Mouse (Mus musculus) lung, embryonic 16.5 days (tissue): ENCODE data around the gene Vsir. TPM values are rescaled to one million over a fixed set of nuclear protein-coding genes. Genes with fewer than 3 reads are reported as not detected.

Source experiments
- ATAC-seq: fragments of 200-750 bp; cut with Nextera tagmentation; 2 replicates; pipeline ENCODE4 v1.8.0; 2017; ENCODE audit warnings: low read depth, mild to moderate bottlenecking, moderate library complexity
- H3K27ac ChIP-seq: fragments of 300-500 bp; sonication (generic); 2 replicates; pipeline ENCODE4 v1.5.1; 2014; ENCODE audit warnings: mild to moderate bottlenecking, control low read depth, low read length
- H3K27me3 ChIP-seq: fragments of 300-500 bp; sonication (generic); 2 replicates; pipeline ENCODE4 v1.6.1; 2014; ENCODE audit warnings: low read depth, low read length, mixed read lengths; ENCODE audit not compliant: control insufficient read depth, insufficient read depth
- H3K36me3 ChIP-seq: fragments of 300-500 bp; sonication (generic); 2 replicates; pipeline ENCODE4 v1.6.1; 2014; ENCODE audit warnings: low read length; ENCODE audit not compliant: control insufficient read depth, insufficient read depth
- H3K4me1 ChIP-seq: fragments of 300-500 bp; sonication (generic); replicated peaks from 2 replicates; pipeline ENCODE4 v1.6.1; 2014; ENCODE audit warnings: low read length, mixed read lengths; ENCODE audit not compliant: control insufficient read depth, insufficient read depth
- H3K4me2 ChIP-seq: fragments of 300-500 bp; sonication (generic); 2 replicates; pipeline ENCODE4 v1.6.1; 2014; ENCODE audit warnings: low read depth, low read length, control low read depth
- H3K4me3 ChIP-seq: fragments of 300-500 bp; sonication (generic); 2 replicates; pipeline ENCODE4 v1.5.1; 2014; ENCODE audit warnings: mild to moderate bottlenecking, low read length, control low read depth
- H3K9ac ChIP-seq: fragments of 300-500 bp; sonication (generic); 2 replicates; pipeline ENCODE4 v1.6.1; 2014; ENCODE audit warnings: low read length, control low read depth
- H3K9me3 ChIP-seq: fragments of 300-500 bp; sonication (generic); 2 replicates; pipeline ENCODE4 v1.6.1; 2016; ENCODE audit warnings: low read length; ENCODE audit not compliant: control insufficient read depth
- WGBS: fragments of 180-500 bp; shearing (Covaris S2); extraction: QIAGEN DNeasy Blood & Tissue Kit; methylation state at CpG from one replicate; pipeline ENCODE4 v1.1.7; 2014; 5-methylcytosine and 5-hydroxymethylcytosine counted together
- polyA plus RNA-seq: library from polyadenylated mRNA; unstranded; fragments of >200 nt; fragmentation: Nextera tagmentation; extraction: Ambion mirVana; gene quantifications from 2 replicates; pipeline ENCODE4 v1.2.1, GENCODE M21; 2015

Gene Vsir
- polyA plus RNA-seq, 1 experiment from 2014 or later: 5.8 TPM

- Histone ChIP-seq H3K27ac (peak overlapping the region; percentile 96), H3K9ac (peak overlapping the region; percentile 36), H3K9me3 (no peaks in the 10 kb centered on the region), H3K4me1 (peaks cover 52% of the 10 kb centered on the region), H3K4me2 (peak overlapping the region; percentile 33), H3K27me3 (no peaks in the 10 kb centered on the region), H3K36me3 (no peaks in the 10 kb centered on the region), H3K4me3 (peak overlapping the region; percentile 11; the same call in 1 of the 2 replicates)
- WGBS: 7% methylated on average over 3 of the region's 3 CpGs
- peak; percentile 58 for ATAC-seq
Observed at GRCm38 (mm10) chr10:60351248-60351647, 4.6 kb downstream of the Vsir start.

GRCm38 (mm10) chr10:60351761-60352455 lies 5.3 kb downstream of the Vsir start:
- 0 out of 2 replicates have a peak overlapping the region, but pooled peaks have one; percentile 11 for H3K4me3 ChIP-seq
- H3K4me2 ChIP-seq: peak overlapping the region; percentile 33
- 16% methylated on average over 7 of the region's 7 CpGs for WGBS
- peak overlapping the region; percentile 96 for H3K27ac ChIP-seq
- H3K36me3 ChIP-seq: no peaks in the 10 kb centered on the region
- H3K4me1 ChIP-seq: peaks cover 47% of the 10 kb centered on the region
- peak overlapping the region; percentile 36; the same call in 1 of the 2 replicates for H3K9ac ChIP-seq
- peak; percentile 88 for ATAC-seq
- H3K27me3 ChIP-seq: no peaks in the 10 kb centered on the region
- no peaks in the 10 kb centered on the region for H3K9me3 ChIP-seq

- Histone ChIP-seq H3K4me2 (no peak overlapping the region), H3K36me3 (no peaks in the 10 kb centered on the region), H3K9ac (no peak overlapping the region), H3K27me3 (no peaks in the 10 kb centered on the region), H3K27ac (peak overlapping the region; percentile 96), H3K4me3 (no peak overlapping the region), H3K9me3 (no peaks in the 10 kb centered on the region), H3K4me1 (peaks cover 43% of the 10 kb centered on the region)
- no peak for ATAC-seq
- WGBS: 65% methylated on average over 5 of the region's 5 CpGs
Observed at GRCm38 (mm10) chr10:60353241-60354002, 6.8 kb downstream of the Vsir start.

GRCm38 (mm10) chr10:60354003-60354325 lies 7.3 kb downstream of the Vsir start:
- H3K4me1 ChIP-seq: peaks cover 37% of the 10 kb centered on the region
- ATAC-seq: no peak
- WGBS: 93% methylated on average over 4 of the region's 4 CpGs
- no peaks in the 10 kb centered on the region for H3K9me3 ChIP-seq
- H3K4me2 ChIP-seq: no peak overlapping the region
- H3K9ac ChIP-seq: no peak overlapping the region
- no peaks in the 10 kb centered on the region for H3K27me3 ChIP-seq
- H3K4me3 ChIP-seq: no peak overlapping the region
- no peaks in the 10 kb centered on the region for H3K36me3 ChIP-seq
- no peak overlapping the region for H3K27ac ChIP-seq

DNA sequence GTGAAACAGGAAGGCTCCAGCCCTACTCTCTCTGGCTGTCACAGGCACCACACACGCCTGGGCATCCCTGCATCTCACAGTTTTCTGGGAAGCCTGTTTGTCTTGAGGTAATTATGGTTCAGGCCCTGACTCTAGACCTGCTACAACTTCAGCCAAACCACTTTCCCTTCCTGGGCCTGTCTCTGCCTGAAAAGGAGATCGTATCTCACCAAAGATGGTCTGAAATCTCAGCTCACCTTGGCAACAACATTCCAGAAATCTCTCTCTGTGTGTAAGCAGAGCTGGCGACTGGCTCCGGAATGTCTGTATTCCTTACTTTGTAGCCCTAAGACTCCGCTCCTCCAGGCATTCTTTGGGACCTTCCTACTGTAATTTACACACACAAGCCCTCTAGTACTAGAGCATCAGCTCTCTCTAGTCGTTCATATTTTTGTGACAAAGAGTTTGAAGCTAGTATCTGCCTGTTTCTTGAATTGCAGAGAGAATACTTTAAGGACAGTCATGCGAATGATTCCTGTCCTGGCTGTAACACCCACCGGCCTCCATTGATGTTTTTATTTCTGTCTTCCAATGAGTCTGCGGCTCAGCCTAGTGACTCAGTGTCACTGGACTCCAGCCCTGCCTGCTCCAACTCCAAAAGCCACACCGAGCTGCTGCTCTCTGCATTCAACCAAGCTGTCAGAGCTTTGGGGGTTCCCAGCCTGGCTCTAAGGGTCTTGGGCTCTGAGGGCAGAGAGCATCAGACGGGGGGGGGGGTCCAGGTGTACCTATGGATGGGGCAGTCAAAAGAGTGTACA lies 8.4 kb downstream of the Vsir start:
- Histone ChIP-seq H3K36me3 (no peaks in the 10 kb centered on the region), H3K27ac (no peak overlapping the region), H3K4me2 (no peak overlapping the region), H3K27me3 (no peaks in the 10 kb centered on the region), H3K4me1 (peaks cover 28% of the 10 kb centered on the region), H3K4me3 (no peak overlapping the region), H3K9ac (no peak overlapping the region), H3K9me3 (no peaks in the 10 kb centered on the region)
- WGBS: 48% methylated on average over 11 of the region's 11 CpGs
- ATAC-seq: no peak

DNA sequence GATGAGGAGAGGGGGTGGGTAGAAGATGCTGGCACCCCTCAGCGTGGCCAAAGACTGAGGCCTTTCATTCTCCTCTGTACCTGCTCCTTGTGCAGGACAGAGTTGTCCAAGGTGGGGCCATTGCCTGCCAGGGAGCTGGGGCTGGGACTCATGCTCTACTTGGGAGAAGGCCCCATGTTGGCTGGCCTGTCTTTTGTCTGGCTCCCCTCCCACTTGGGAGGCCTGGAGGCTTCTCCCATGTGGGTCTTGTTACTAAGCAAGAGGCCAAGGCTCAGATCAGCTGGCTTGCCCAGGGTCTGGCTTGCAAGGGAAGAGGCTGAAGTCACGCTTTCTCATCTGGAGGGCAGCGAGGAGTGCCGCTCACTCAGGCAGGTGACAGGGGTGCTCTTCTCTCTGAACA lies 10.8 kb downstream of the Vsir start:
- peaks cover 15% of the 10 kb centered on the region for H3K4me1 ChIP-seq
- no peak overlapping the region for H3K4me3 ChIP-seq
- no peak for ATAC-seq
- no peak overlapping the region for H3K27ac ChIP-seq
- H3K9ac ChIP-seq: no peak overlapping the region
- no peaks in the 10 kb centered on the region for H3K9me3 ChIP-seq
- WGBS: 86% methylated on average over 4 of the region's 4 CpGs
- H3K4me2 ChIP-seq: no peak overlapping the region
- no peaks in the 10 kb centered on the region for H3K27me3 ChIP-seq
- no peaks in the 10 kb centered on the region for H3K36me3 ChIP-seq

DNA sequence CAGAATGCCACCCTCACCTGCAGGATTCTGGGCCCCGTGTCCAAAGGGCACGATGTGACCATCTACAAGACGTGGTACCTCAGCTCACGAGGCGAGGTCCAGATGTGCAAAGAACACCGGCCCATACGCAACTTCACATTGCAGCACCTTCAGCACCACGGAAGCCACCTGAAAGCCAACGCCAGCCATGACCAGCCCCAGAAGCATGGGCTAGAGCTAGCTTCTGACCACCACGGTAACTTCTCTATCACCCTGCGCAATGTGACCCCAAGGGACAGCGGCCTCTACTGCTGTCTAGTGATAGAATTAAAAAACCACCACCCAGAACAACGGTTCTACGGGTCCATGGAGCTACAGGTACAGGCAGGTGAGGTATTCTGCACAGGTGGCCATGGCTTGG lies 11.2 kb downstream of the Vsir start:
- WGBS: 92% methylated on average over 14 of the region's 14 CpGs

DNA sequence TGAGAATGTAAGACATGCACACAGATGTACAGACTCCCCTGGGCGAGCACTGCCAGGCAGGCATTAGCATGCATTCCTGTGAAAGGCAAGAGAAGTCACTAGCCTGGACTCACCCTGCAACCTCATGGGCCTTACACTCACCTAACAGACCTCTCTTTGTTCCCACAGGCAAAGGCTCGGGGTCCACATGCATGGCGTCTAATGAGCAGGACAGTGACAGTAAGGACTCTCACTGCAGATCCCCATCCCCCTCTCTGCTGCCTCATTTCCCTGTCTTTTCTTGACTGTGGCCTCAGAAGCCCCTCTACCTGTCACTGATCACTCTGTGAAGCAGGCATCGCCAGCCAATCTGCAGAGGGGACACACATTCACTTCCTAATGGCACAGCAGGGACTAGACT lies 12.1 kb downstream of the Vsir start:
- no peaks in the 10 kb centered on the region for H3K9me3 ChIP-seq
- no peak overlapping the region for H3K4me3 ChIP-seq
- 37% methylated on average over 4 of the region's 4 CpGs for WGBS
- H3K27ac ChIP-seq: no peak overlapping the region
- ATAC-seq: no peak
- no peak overlapping the region for H3K4me2 ChIP-seq
- no peak overlapping the region for H3K9ac ChIP-seq
- no peaks in the 10 kb centered on the region for H3K36me3 ChIP-seq
- H3K27me3 ChIP-seq: no peaks in the 10 kb centered on the region
- peaks cover 4% of the 10 kb centered on the region for H3K4me1 ChIP-seq

More for the DNA sequence above, 11.2 kb downstream of the Vsir start:
- no peak for ATAC-seq
- Histone ChIP-seq H3K4me3 (no peak overlapping the region), H3K27me3 (no peaks in the 10 kb centered on the region), H3K36me3 (no peaks in the 10 kb centered on the region), H3K4me1 (peaks cover 12% of the 10 kb centered on the region), H3K4me2 (no peak overlapping the region), H3K9me3 (no peaks in the 10 kb centered on the region), H3K9ac (no peak overlapping the region), H3K27ac (no peak overlapping the region)
